Mouse (Mus musculus) kidney, adult 2 months (tissue): ENCODE data around the gene Cemip. TPM values are rescaled to one million over a fixed set of nuclear protein-coding genes. Genes with fewer than 3 reads are reported as not detected.

Source experiments
- DNase-seq: peaks from one replicate; pipeline ENCODE4 v3.0.0; 2021
- H3K27ac ChIP-seq: fragments of 200-500 bp; 2 replicates; pipeline ENCODE4 v1.5.1; 2012; ENCODE audit warnings: low read depth, low read length, control low read depth, inconsistent platforms; ENCODE audit not compliant: insufficient read depth
- H3K27me3 ChIP-seq: fragments of 200-500 bp; replicated peaks from 2 replicates; pipeline ENCODE4 v1.6.1; 2012; ENCODE audit warnings: mild to moderate bottlenecking, moderate library complexity, low read length, inconsistent platforms; ENCODE audit not compliant: control insufficient read depth, insufficient read depth
- H3K36me3 ChIP-seq: fragments of 200-500 bp; 2 replicates; pipeline ENCODE4 v1.6.1; 2012; ENCODE audit warnings: mild to moderate bottlenecking, moderate library complexity, low read length, inconsistent platforms; ENCODE audit not compliant: control insufficient read depth, insufficient read depth
- H3K4me1 ChIP-seq: fragments of 200-500 bp; 2 replicates; pipeline ENCODE4 v1.6.1; 2011; ENCODE audit warnings: low read length; ENCODE audit not compliant: control insufficient read depth, insufficient read depth
- H3K4me3 ChIP-seq: fragments of 200-500 bp; 2 replicates; pipeline ENCODE4 v1.5.1; 2011; ENCODE audit warnings: mild to moderate bottlenecking, low read depth, low read length, control low read depth; ENCODE audit not compliant: insufficient read depth
- CTCF ChIP-seq: fragments of 200-500 bp; conservative IDR thresholded peaks from 2 replicates; pipeline ENCODE4 v1.5.1; 2011; ENCODE audit warnings: low read depth, mild to moderate bottlenecking, control low read depth, low read length, moderate library complexity, mixed read lengths; ENCODE audit not compliant: insufficient read depth, insufficient read length
- POLR2A ChIP-seq: fragments of 200-500 bp; IDR thresholded peaks from one replicate; pipeline ENCODE4 v1.6.1; 2011; ENCODE audit warnings: low read depth, low read length, control low read depth
- WGBS: fragments of 180-500 bp; shearing (Covaris S2); methylation state at CpG from one replicate; pipeline ENCODE4 v1.1.7; 2018; 5-methylcytosine and 5-hydroxymethylcytosine counted together
- polyA plus RNA-seq: library from polyadenylated mRNA; depleted of rRNA; stranded (reverse); fragments of >200 nt; gene quantifications from 2 replicates; pipeline ENCODE4 v1.2.3, GENCODE M21; 2012

Gene Cemip
- polyA plus RNA-seq, 1 experiment: 0.08 TPM

- WGBS: 80% methylated on average over 3 of the region's 3 CpGs
- Histone ChIP-seq H3K4me1 (no peaks in the 10 kb centered on the region), H3K27ac (no peak overlapping the region), H3K4me3 (no peak overlapping the region), H3K36me3 (no peaks in the 10 kb centered on the region), H3K27me3 (no peaks in the 10 kb centered on the region)
- TF ChIP-seq POLR2A (no peak), CTCF (no peak)
- DNase-seq: no peak
Measured at GRCm38 (mm10) chr7:84073856-84074255, 12.4 kb downstream of the Cemip start.

GRCm38 (mm10) chr7:84068931-84069330, 17.4 kb downstream of the Cemip start:
- H3K27me3 ChIP-seq: no peaks in the 10 kb centered on the region
- 84% methylated on average over 5 of the region's 5 CpGs for WGBS
- no peak overlapping the region for H3K27ac ChIP-seq
- no peaks in the 10 kb centered on the region for H3K4me1 ChIP-seq
- H3K4me3 ChIP-seq: no peak overlapping the region
- no peak for DNase-seq
- H3K36me3 ChIP-seq: no peaks in the 10 kb centered on the region
- no peak for TF ChIP-seq CTCF
- TF ChIP-seq POLR2A: no peak

GRCm38 (mm10) chr7:84059799-84060198, 26.5 kb downstream of the Cemip start:
- Histone ChIP-seq H3K4me3 (no peak overlapping the region), H3K36me3 (no peaks in the 10 kb centered on the region), H3K27me3 (no peaks in the 10 kb centered on the region), H3K4me1 (no peaks in the 10 kb centered on the region; the same call in 1 of the 2 replicates), H3K27ac (no peak overlapping the region)
- TF ChIP-seq POLR2A (no peak), CTCF (no peak)
- WGBS: 96% methylated on average over 7 of the region's 7 CpGs
- DNase-seq: no peak

- DNase-seq: peak; percentile 90
- Histone ChIP-seq H3K4me3 (no peak overlapping the region), H3K27ac (no peak overlapping the region)
Measured at GRCm38 (mm10) chr7:84055961-84056629, 30.2 kb downstream of the Cemip start.

GRCm38 (mm10) chr7:84053856-84054255, 32.4 kb downstream of the Cemip start:
- H3K4me1 ChIP-seq: no peaks in the 10 kb centered on the region; the same call in 1 of the 2 replicates
- H3K27ac ChIP-seq: no peak overlapping the region
- H3K27me3 ChIP-seq: no peaks in the 10 kb centered on the region; the same call in 1 of the 2 replicates
- H3K36me3 ChIP-seq: no peaks in the 10 kb centered on the region
- DNase-seq: no peak
- TF ChIP-seq CTCF (no peak), POLR2A (no peak)
- WGBS: 91% methylated on average over 7 of the region's 7 CpGs
- H3K4me3 ChIP-seq: no peak overlapping the region

More at GRCm38 (mm10) chr7:84055961-84056629, 30.2 kb downstream of the Cemip start:
- TF ChIP-seq POLR2A: no peak
- TF ChIP-seq CTCF: no peak
- no peaks in the 10 kb centered on the region; the same call in 1 of the 2 replicates for H3K27me3 ChIP-seq
- no peaks in the 10 kb centered on the region; the same call in 1 of the 2 replicates for H3K4me1 ChIP-seq
- WGBS: 44% methylated on average over 7 of the region's 7 CpGs
- H3K36me3 ChIP-seq: no peaks in the 10 kb centered on the region

- TF ChIP-seq CTCF (no peak), POLR2A (no peak)
- Histone ChIP-seq H3K36me3 (no peaks in the 10 kb centered on the region), H3K27ac (no peak overlapping the region), H3K27me3 (no peaks in the 10 kb centered on the region; the same call in 1 of the 2 replicates), H3K4me1 (no peaks in the 10 kb centered on the region; the same call in 1 of the 2 replicates), H3K4me3 (no peak overlapping the region)
- 78% methylated on average over 4 of the region's 4 CpGs for WGBS
- DNase-seq: no peak
Measured at GRCm38 (mm10) chr7:84051423-84051822, 34.9 kb downstream of the Cemip start.

- no peak for TF ChIP-seq CTCF
- no peak for TF ChIP-seq POLR2A
- Histone ChIP-seq H3K27me3 (no peaks in the 10 kb centered on the region), H3K27ac (no peak overlapping the region), H3K4me1 (no peaks in the 10 kb centered on the region), H3K4me3 (no peak overlapping the region), H3K36me3 (no peaks in the 10 kb centered on the region)
- WGBS: 73% methylated on average over 4 of the region's 4 CpGs
- DNase-seq: no peak
Measured at GRCm38 (mm10) chr7:84045546-84045945, 40.8 kb downstream of the Cemip start.
